Mouse (Mus musculus): Measurements from ENCODE around the gene Maml3. TPM values are rescaled to one million over a fixed set of nuclear protein-coding genes. Genes with fewer than 3 reads are reported as not detected.

Gene Maml3
- polyA plus RNA-seq (2012; rRNA removed): 6.2 and 9.0 TPM in 2 replicates

DNA sequence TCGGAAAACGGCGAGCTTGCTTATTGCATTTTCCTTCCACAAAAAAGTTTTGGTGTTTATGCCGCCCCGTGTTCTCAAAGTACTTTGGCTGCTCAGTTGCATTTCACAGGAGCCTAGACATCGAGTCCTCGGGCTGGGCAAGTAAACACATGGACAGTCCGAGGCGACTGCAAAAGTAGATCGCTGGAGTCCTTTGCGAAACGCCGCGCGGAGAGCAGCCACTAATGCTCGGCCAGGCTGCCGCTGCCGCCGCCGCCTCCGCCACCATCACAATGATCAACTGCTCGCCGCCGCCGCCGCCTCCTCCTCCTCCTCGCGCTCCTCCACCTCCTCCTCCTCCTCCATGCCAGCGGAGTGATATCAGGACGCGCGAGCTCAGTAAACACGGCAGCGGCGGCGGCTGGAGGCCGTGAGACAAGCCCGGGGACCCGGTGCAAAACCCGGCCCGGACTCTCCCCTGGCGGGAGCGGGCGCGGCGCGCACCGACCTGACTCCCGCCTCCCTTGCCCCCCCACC lies at the start of gene Maml3:
Gene Maml3 (minus strand): TSS at position 441 of the 516 bp plus-strand sequence.
- DNase-seq (ENCODE audit: low read depth): no peak

DNA sequence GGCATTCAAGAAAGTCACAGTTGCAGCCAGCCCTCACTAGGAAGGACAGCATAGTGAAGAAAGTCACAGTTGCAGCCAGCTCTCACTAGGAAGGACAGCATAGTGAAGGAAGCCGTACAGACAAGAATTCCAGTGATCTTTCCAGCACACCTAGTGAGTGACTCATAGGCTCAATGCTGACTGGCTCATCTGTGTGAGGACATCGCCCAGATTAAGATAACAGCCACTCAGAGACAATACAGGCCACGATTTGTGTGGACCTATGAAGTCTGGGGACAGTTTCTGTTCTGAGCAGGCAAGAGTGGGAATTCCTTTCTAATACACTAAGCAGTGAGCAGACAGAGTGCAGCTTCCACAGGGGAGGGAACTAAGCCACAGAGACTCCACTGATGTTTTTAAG lies 46.3 kb upstream of the Maml3 start:
- no peak for DNase-seq (ENCODE audit: low read depth)

DNA sequence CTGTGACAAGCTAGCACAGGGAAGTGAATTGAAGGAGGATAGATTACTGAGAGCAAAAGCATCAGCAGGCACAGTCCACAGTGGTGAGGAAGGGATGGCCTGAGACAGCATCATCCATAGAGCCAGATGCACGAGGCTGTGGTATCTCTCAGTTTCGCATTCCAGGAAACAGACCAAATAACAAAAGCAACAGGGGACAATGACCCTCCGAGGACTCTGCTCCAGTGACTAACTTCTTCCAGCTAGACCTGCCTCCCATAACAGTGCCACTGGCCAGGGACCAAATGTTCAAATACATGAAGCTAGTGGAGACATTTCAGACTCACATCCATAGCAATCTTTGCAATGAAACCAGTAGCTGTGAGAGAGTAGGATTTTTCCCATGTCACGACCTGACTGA lies 43.4 kb upstream of the Maml3 start:
- DNase-seq (ENCODE audit: low read depth): no peak

DNA sequence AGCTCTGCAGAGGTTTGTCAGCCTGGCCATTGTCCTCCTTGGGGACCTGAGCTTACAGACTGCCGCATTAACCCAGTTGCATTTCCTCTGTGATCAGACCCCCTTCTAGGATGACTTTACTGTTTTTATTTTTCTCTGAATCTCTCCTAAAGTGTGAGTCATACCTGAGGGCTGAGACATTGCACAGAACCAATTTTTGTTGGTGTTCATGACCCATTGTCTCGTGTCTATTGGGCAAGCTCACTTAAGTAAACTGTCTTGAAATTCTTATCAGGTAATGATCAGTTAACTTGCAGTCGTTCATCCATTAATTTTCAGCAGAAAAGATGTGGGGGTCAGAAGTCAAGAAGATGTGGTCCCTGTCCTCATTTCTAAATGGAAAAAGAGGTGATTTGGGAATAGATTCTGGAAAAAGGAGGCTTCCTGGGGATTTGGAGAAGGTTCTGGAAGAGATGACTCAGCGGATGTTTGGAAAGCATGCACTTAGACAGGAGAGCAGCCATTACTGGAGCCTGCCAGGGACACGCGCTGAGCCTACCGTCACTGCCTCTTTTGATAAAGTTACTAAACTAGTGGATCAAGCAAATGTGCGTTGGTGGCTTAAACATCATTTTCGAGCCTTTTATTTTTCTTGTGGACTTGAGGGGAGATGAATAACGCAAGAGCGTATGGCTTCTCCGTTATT lies 40.0 kb upstream of the Maml3 start:
- no peak for DNase-seq (ENCODE audit: low read depth)

DNA sequence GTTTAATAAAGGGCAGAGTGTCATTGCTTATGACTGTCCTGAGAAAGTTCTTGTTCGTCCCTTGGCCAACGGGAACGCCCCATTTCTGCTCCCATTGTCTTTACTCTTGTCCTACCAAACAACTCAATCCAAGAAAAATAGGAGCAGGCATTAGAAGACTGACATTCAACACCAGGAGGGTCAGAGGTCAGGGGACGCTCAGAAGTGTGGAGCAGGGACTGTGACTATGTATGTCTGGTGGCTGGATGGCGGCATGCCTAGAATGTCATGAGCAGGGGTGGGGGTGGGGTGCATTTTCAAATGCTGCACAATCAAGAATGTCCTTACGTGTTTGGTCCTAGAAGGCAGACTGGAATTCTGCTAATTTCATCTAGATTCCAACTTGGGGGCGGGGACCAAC lies 38.1 kb upstream of the Maml3 start:
- DNase-seq (ENCODE audit: low read depth): no peak

DNA sequence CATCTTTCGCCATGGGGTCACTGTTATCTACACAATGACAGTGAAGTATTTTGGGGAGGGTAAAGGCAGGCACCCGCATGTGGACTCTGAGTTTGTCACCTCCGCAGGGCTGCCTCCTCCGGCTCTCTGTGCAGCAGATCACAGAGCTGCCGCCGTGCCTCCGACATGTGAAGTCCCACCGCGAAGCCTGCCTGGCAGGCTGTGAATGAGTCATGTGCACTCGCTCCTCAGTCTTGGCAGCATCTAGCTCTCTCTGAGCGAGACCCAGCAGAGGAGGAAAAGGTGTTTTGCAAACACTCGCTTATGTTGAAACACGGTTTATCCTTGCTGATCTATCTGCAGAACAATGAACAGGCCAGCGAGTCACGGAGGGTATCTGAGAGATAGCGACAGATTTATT lies 35.3 kb upstream of the Maml3 start:
- no peak for DNase-seq (ENCODE audit: low read depth)

DNA sequence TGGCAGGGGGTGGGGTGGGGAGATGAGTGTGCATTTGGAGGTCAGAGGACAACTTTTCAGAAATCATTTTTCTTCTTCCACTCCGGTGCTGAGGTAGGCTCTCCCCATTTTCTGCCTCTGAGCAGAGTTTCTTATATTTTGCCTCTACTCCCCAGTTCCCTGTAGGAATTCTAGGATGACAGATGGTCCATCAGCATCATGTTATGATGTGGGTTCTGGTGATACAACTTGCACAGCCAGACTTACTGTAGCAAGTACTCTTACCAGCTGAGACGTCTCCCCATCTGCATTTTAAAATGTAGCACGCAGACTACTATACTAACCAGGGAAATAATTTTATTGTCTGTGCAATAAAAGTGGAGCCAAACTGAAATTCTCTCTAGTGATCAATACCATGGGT lies 20.5 kb upstream of the Maml3 start:
- DNase-seq (ENCODE audit: low read depth): no peak

DNA sequence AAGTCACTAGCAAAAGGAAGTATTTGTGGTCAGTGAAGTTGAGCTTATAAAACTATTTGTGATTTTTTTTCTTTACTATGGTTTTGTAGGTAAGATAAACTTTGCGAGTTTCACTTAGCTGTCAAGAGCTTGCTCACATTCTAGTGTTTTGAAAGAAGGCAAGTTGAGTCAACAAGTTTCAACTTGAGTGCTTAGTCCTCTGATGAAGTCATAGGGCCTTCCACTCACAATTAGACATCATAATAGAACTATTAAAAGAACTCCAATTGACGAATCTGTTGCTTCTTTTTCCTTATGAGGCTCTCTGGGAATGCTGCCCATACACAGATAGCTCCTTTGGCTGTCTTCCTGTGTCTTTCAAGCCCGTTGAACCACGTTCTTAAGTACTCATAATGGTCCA lies 16.0 kb upstream of the Maml3 start:
- no peak for DNase-seq (ENCODE audit: low read depth)

DNA sequence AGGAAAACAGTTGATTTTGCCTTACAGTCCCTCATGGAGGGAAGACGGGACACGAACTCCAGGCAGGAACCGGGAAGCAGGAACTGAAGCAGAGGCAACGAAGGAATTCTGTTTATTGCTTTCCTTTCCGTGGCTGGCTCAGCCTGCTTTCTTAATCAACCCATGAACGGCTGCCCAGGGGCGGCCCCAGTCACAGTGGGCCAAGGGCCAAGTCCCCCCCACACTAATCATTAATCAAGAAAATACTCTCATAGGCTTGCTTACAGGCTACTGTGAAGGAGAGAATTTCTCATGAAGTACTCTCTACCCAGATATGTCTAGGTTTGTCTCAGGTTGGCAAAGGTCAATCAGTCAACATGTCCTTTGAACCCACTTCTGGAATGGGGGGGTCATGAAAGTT lies 14.3 kb upstream of the Maml3 start:
- no peak for DNase-seq (ENCODE audit: low read depth)

DNA sequence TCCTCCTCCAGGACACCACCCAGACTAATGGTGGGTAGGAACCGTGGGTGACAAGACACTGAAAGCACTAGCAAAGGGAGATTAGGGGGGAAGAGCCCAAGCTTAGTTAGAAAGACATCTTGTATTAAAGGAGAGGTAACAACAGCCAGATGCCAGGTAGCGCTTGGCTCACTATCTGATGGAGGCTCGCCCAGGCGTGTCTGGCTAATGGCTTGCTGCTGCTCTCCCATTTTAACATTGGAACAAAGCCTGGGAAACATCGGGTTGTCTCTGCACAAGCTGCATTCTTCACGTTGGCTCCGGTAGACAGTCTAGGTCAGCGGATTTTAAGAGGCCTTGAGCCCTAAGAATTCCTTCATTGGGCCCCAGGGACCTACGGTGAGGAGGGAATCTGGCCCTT lies 10.5 kb upstream of the Maml3 start:
- no peak for DNase-seq (ENCODE audit: low read depth)

DNA sequence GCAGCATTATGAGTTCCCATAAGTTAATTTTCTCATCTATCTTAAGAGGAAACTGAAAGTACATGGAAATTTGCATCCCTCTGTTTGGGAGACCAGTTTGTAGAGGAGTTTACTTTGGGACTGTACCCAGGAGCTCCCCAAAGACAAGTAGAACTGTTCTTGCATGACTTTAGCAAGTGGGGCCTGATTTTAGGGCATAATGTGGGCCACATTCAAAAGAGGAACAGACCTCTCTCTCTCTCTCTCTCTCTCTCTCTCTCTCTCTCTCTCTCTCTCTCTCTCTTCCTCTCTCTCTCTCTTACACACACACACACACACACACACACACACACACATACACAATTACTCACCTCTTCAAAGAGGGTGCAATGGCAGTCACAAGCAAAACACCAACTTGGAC lies 3.2 kb upstream of the Maml3 start:
- no peak for DNase-seq (ENCODE audit: low read depth)

DNA sequence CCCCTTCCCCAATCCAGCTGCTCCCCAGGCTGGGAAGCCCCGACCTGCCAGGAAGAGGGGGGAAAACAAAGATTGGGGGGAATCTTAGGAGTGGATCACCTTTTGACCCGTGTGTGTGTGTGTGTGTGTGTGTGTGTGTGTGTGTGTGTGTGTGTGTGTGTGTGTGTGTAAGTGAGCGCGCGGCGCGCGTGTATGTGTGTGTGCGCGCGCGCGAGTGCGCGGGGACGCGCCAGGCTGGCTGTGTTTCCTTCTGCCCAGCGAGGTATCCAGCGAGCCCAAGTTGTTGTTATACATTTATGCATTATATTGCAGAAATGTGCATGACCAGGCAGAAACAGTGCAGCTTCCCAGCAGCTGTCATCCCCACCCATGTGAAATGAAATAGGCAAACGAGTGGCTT lies 280 bp upstream of the Maml3 start:
- DNase-seq (ENCODE audit: low read depth): no peak

DNA sequence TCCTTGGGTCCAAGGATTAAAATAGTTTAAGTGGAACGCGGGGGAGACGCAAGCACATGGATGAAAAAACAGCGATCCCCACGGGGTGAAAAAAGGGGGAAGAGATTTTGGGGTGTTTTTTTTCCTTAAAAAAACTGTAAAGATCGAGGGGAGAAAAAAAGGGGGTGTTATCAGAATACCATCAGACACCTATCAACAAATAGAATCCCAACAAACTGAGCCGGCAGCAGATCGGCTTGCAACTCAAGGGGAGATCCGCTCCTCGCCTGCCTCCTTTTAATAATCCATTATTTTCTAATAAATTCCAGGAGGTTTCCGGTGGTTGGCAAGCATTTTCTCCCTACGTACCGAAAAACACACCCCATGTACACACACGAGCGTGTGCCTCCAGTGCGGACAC lies 668 bp downstream of the Maml3 start:
- DNase-seq (ENCODE audit: low read depth): no peak

DNA sequence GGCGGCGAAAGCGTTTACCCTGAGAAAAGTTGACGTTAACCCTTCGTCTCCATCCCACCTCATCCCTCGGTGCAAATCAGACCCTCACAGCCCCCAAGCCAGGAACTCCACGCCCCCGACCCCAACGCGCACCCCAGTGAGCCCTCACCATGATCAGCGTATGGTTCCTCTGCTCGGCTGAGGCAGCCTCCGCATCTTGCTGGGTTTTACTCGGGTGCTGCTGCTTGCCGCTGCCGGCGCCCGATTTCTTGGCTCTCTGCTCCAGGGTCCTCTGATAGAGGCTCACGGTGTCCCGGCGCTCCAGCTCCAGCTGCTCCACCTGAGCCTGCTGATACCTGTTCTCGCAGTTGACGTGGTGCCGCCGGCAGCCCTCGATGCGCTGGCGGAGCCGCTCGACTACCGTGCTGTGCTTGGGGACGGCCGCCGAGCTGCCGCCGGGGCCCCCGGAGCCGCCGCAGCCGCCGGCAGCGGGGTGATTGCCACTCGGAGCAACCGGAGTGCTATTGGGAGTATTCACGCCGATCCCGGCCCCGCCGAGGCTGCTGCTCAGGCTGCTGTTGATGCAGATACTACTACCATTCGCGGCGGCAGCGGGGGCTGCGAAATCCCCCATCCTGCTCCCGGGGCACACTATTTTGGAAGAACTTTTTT lies 1.2 kb downstream of the Maml3 start:
- no peak for DNase-seq (ENCODE audit: low read depth)

DNA sequence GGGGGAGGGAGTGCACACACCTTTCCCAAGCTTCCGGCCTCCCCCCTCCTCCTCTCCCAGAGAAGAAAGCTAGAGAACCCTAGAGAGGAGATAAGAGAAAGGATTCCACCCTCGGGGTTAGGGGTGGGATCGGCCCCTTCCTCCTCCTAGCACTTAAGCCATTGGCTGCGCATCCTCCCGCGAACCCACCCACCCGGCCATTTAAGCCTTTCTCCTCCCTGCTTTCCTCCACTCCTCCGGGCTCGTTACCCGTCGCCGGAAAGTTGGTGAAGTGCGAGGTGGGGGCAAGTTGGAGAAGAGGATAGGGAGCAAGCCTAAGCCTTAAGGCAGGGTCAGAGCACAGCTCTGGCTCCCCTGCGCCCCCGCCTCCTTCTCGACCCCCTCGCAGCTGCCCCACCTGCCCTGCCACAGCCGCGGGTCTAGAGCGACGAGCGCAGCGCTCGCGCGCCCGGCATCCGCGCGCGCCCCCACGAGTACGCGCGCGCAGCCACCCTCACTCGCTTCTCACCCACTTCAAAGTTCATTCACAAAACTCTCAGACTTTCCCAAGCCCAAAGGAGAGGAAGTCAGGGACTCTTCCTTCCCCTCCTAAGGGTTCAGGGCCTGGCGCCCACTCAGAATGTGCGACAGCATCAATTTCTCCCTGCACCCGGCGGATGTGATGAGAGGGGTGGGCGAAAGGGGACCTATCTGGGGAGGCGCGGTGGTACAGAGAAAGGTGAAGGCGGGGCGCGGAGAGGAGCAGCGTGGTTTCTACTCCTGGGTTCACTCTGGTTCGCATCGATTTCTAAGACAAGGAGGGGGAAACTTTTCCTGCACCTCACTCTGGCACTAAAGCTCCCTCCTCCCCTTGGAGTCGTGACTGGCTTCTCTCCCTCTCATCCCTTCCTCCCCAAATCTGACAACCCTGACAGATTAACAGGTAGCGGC lies 2.0 kb downstream of the Maml3 start:
- DNase-seq (ENCODE audit: low read depth): no peak

DNA sequence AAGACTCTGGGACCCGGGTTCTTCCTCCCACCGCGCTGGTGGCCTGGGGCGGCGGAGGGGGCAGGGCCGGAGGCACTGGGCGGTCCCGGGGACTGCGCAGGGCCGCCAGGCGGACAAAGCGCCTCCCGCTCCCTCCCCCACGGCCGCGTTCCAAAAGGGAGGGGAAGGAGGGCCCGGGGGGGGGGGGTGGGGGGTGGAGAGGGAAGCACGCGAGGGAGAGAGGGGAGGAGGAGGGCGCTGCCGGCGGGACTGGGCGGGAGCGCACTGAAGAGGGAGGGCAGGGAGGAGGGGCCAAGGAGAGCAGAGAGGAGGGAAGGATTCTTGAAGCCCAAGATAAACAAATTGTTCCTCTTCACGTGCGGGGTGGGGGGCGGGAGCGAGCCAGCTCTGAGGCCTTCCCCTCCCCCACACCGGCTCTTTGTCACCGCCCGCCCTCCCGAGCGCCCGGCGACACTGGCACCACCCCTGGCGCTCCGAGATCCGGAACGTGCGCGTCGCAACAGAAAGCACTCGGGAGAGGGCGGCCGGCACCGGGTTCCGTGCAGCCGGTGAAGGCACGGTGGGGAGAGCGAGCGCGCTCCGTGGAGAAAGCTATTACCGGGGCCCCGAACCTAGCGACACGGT lies 2.8 kb downstream of the Maml3 start:
- no peak for DNase-seq (ENCODE audit: low read depth)

DNA sequence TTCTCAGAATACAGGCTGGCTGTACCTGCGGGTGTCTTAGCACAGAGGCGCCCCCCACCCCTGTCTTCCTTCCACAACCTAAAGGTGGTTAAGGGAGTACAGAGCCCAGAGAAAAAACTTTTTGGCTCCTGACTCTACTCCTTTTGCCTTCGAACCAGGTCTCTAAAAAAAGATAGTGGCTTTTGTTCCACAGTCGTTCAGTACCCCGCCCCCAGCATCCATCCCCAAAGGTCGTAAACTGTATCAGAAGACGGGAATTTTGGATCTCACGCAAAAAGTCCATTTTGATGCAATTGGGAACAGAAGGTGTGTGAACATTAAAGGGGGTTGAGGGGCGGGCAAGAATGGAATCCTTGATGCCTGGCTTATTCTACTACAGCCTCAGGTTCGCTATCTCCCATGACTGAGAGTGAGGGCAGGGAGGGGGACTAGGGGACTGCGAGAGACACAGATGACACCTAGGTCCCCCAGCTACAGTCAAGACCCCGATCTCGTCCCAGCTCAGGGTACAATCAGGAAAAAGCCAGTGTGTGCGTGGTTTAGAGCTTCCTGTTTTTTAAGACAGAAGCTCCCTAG lies 3.4 kb downstream of the Maml3 start:
- no peak for DNase-seq (ENCODE audit: low read depth)

DNA sequence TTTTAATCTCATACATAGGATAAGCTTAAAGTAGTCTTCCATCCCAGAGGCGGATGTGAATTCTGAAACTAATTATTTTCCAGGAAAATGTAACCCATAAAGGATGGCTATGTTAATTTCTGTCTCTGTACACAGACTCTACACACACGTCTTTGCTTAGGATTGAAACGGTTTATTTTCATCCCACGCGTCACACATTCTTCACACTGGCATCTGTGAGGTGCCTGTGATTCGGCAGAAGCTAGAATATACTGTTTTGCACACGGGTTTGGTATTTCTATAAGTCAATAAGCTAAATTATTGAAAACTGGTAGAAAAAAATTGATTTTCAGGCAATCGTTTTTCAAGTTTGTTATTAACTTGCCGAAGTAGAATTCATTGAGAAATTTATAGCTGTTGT lies 4.0 kb downstream of the Maml3 start:
- no peak for DNase-seq (ENCODE audit: low read depth)

DNA sequence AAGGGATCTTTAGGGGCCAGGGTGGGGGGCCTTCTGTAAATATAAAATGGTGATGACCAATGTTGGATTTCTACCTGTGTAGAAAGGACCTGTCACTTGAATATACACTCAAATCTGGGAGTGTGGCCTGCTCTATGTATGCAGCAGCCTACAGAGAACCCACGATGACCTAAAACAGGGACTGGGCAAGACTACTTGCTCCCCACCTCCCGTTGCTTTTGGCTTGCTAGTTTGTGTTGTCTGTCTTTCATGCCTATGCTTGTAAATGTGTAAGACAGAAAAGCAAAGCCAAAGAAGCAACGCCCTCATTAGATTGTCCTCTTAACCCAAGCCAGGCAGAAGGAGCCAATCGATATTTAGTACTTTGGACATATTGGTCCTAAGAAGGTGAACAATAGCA lies 4.6 kb downstream of the Maml3 start:
- no peak for DNase-seq (ENCODE audit: low read depth)

DNA sequence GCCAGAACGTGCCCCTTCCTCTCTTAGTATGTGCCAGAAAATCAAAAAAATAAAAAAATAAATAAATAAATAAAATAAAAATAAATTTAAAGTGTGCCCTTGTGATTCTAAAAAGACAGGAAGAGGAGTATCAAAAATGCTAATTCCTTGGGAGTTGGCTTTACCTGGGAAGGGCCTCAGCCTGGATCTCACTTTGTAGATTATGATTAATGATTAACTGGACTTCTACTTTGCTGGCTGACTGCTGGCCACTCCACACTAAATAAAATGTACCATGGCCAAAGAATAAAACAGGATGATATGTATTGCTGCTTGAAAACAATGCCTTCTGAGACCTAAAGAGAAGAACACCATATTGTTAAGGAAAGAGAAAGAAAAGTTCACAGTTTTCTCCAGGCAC lies 5.6 kb downstream of the Maml3 start:
- no peak for DNase-seq (ENCODE audit: low read depth)

DNA sequence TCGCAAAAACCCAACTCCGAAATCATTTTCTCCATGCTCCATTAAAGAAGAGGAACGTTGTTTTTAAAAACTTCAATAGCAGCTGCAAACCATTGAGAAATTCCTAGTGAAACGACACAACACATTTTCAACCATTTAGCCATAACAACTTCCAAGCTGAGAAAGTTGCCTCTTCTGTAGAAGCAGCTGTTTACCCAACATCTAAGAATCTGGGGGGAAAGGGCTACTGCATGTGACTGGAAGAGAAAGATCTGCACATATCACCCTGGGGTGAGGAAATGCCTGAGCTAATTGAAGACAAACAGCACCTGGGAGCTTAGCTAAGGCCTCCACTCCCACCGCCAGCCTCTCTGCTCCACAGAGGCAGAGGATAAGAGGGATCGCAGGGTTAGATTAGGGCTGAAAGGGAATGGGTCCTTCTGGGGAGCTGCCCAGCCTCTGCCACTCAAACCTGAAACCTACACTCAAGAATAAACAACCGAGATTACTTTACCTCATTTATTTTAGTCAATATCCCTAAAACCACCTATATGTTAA lies 13.5 kb downstream of the Maml3 start:
- no peak for DNase-seq (ENCODE audit: low read depth)

All from gonadal fat pad, adult 2 months (tissue).